Mouse (Mus musculus): ENCODE measurements around the gene Actr5. TPM values are rescaled to one million over a fixed set of nuclear protein-coding genes. Genes with fewer than 3 reads are reported as not detected.
A peak's percentile ranks its signal among the peaks of the same experiment; 100 is the strongest.

Gene Actr5
- polyA plus RNA-seq, 1 experiment from 2014 or later: 5.1 TPM

DNA sequence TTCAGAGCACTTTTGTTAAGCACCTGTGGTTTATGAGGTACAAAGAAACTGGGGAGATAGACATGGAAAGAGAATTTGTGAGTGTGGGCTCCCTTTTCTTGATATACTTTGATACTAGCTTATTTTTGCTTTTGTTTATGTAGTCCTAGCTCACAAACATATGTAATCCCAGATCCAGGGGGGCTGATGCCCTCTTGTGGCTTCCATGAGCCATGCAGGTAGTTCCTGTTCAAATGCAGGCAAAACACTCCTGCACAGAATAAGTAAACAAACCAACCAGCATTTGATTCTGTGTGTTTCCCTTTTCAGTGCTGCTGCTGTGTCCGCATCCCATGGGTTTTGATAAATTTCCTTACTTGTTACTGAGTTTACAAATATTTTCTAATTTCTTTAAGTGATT lies 4.7 kb downstream of the Actr5 start:
- WGBS: 52% methylated on average over 1 of the region's 1 CpGs
- ATAC-seq (ENCODE audit: low FRiP score, low TSS enrichment): no peak

DNA sequence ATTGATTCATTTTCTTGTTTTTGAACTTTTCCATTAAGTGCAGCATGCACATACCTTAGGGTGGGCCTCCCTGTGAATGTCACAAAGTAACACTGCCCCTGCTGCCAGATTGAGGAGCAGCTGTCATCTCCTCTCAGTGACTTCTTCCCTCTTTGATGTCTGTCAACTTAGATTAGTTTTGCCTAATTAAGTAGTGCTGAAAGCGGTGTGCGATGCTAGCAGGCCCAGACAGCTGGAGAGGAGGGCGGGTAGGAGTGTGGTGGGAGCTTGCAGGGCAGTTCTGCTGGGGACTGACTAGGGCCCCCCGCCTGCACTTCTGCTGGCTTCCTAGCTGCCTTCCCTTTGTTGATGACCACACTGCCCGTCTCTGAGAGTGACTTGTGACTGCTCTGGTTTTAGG lies 7.2 kb downstream of the Actr5 start:
- Histone ChIP-seq H3K36me3 (ENCODE audit: control insufficient read depth, insufficient read depth, low read length) (peaks cover 32% of the 10 kb centered on the region), H3K4me2 (replicated peaks; ENCODE audit: low read depth) (no peak overlapping the region), H3K4me1 (replicated peaks; ENCODE audit: control insufficient read depth, insufficient read depth) (no peaks in the 10 kb centered on the region), H3K9me3 (ENCODE audit: control insufficient read depth, low read length) (no peaks in the 10 kb centered on the region), H3K9ac (ENCODE audit: low read length) (no peak overlapping the region), H3K27me3 (ENCODE audit: control insufficient read depth, insufficient read depth, low read length) (no peaks in the 10 kb centered on the region), H3K4me3 (ENCODE audit: low read depth, low read length) (no peak overlapping the region), H3K27ac (replicated peaks) (no peak overlapping the region)
- DNase-seq (ENCODE audit: low spot score) (no peak), ATAC-seq (ENCODE audit: low FRiP score, low TSS enrichment) (no peak)
- 90% methylated on average over 5 of the region's 5 CpGs for WGBS
- TF ChIP-seq CTCF (IDR thresholded peaks at IDR 0.05; ENCODE audit: low read depth): no peak
- TF ChIP-seq EP300 (optimal IDR thresholded peaks at IDR 0.05): no peak

More for the DNA sequence above, 4.7 kb downstream of the Actr5 start:
- Histone ChIP-seq H3K27ac (replicated peaks) (no peak overlapping the region), H3K4me3 (ENCODE audit: low read depth, low read length) (no peak overlapping the region), H3K27me3 (ENCODE audit: control insufficient read depth, insufficient read depth, low read length) (no peaks in the 10 kb centered on the region), H3K9me3 (ENCODE audit: control insufficient read depth, low read length) (no peaks in the 10 kb centered on the region), H3K4me1 (replicated peaks; ENCODE audit: control insufficient read depth, insufficient read depth) (no peaks in the 10 kb centered on the region), H3K9ac (ENCODE audit: low read length) (no peak overlapping the region), H3K36me3 (ENCODE audit: control insufficient read depth, insufficient read depth, low read length) (peaks cover 26% of the 10 kb centered on the region), H3K4me2 (replicated peaks; ENCODE audit: low read depth) (no peak overlapping the region)
- TF ChIP-seq CTCF (IDR thresholded peaks at IDR 0.05; ENCODE audit: low read depth) (peak; percentile 77), EP300 (optimal IDR thresholded peaks at IDR 0.05) (no peak)
- DNase-seq (ENCODE audit: low spot score): peak; percentile 41

DNA sequence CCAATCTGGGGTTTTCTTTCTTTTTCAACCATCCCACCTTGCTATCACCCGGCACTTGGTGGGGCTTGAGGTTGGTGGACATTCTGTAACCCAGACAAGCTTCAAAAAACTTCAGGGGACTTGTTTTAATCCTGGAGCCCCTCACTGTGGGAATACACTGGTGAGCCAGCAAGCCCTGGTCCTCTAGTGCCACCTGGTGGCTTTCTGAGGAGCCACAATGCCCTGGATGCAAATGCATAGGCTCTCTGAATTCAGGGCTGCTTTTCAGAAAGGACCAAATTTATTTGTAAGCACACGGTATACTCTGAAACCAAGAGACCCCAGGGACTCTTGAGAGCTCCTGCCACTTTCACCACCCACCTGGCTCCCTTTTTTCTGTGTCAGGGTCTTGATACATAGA lies 17.2 kb downstream of the Actr5 start:
- TF ChIP-seq CTCF (IDR thresholded peaks at IDR 0.05; ENCODE audit: low read depth) (peak; percentile 90), EP300 (optimal IDR thresholded peaks at IDR 0.05) (no peak)
- no peak overlapping the region for H3K4me2 ChIP-seq (replicated peaks; ENCODE audit: low read depth)
- H3K27me3 ChIP-seq (ENCODE audit: control insufficient read depth, insufficient read depth, low read length): no peaks in the 10 kb centered on the region
- H3K4me1 ChIP-seq (replicated peaks; ENCODE audit: control insufficient read depth, insufficient read depth): no peaks in the 10 kb centered on the region
- no peaks in the 10 kb centered on the region for H3K9me3 ChIP-seq (ENCODE audit: control insufficient read depth, low read length)
- H3K36me3 ChIP-seq (ENCODE audit: control insufficient read depth, insufficient read depth, low read length): peaks cover 24% of the 10 kb centered on the region
- DNase-seq (ENCODE audit: low spot score): peak; percentile 56
- no peak for ATAC-seq (ENCODE audit: low FRiP score, low TSS enrichment)
- 17% methylated on average over 2 of the region's 2 CpGs for WGBS
- no peak overlapping the region for H3K9ac ChIP-seq (ENCODE audit: low read length)
- no peak overlapping the region for H3K4me3 ChIP-seq (ENCODE audit: low read depth, low read length)
- no peak overlapping the region for H3K27ac ChIP-seq (replicated peaks)

DNA sequence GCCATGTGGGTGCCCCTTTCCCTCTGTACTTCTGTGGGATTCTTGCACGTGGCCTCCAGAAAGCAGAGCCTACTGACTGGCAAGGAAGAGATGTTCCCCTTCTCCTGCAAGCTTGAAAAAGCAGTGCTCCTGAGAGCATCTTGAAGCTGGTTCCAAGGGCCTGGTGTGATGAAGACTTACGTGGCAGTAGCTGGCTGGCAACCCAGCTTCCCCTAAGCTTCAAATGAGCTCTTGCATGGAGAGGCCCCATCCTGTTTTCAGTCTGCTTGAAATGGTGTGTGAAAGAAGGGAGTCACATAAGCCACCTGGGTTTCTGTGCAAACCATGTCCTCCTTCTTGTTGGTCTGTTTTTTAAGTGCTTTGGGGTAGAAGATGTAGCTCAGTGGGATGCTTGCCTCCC lies 17.9 kb downstream of the Actr5 start:
- WGBS: 100% methylated on average over 2 of the region's 2 CpGs
- Histone ChIP-seq H3K4me2 (replicated peaks; ENCODE audit: low read depth) (no peak overlapping the region), H3K27me3 (ENCODE audit: control insufficient read depth, insufficient read depth, low read length) (no peaks in the 10 kb centered on the region), H3K9ac (ENCODE audit: low read length) (no peak overlapping the region), H3K4me3 (ENCODE audit: low read depth, low read length) (no peak overlapping the region), H3K4me1 (replicated peaks; ENCODE audit: control insufficient read depth, insufficient read depth) (no peaks in the 10 kb centered on the region), H3K36me3 (ENCODE audit: control insufficient read depth, insufficient read depth, low read length) (peaks cover 18% of the 10 kb centered on the region), H3K27ac (replicated peaks) (no peak overlapping the region), H3K9me3 (ENCODE audit: control insufficient read depth, low read length) (no peaks in the 10 kb centered on the region)
- DNase-seq (ENCODE audit: low spot score) (no peak), ATAC-seq (ENCODE audit: low FRiP score, low TSS enrichment) (no peak)
- TF ChIP-seq CTCF (IDR thresholded peaks at IDR 0.05; ENCODE audit: low read depth) (no peak), EP300 (optimal IDR thresholded peaks at IDR 0.05) (no peak)

DNA sequence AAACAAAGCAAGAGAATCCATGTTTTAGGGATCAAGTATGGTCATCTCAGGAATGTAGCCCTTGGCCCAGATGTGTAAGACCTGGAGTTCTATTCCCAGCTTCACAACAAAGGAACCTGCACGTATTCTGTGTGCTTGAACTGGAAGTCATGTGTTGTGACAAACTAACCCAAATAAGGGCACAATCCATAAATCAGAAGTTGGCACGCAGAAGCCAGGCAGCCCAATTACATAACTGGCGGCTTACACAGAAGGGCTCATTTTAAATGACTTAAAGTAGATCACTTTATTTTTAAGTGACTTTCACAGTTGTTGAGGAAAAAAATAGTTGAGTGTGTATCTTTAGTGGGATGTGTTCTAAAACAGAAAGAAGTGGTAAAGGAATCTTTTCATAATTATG lies 19.1 kb downstream of the Actr5 start:
- TF ChIP-seq EP300 (optimal IDR thresholded peaks at IDR 0.05) (no peak), CTCF (IDR thresholded peaks at IDR 0.05; ENCODE audit: low read depth) (no peak)

DNA sequence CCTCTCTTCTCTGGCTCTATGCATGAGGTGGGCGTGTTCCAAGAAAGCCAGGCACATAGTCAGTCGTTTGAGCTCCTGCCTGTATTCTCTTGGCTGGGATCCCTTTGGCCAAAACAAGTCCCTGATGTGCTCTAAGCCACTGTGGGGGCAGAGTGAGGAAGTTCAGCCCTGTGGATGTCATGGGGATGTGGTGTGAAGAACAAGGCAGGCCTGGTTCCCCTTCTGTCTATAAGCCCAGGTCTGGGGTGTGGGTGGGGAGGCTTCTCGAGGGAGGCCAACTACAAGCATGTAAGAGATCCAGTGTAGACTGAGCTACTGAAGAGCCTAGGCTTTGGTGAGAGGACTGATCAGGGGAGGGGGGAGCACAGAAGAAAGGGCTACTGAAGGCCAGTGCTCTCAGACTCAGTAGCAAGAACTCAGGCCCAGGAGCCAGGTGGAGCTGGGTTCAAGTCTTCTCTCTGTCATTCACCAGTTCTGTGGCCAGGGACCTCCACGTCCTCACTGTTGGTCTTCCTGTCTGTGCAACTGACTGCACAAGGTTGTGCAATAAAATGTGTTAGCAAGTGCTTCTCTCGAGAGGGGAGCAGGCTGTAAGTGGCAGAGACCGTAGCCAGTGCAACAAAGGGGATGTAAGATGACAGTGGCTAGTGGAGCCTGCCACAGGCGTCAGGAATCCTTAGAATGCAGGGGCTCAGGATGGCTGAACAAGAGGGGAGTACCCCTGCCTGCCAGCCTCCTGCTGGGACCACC lies 26.6 kb downstream of the Actr5 start:
- H3K4me3 ChIP-seq (ENCODE audit: low read depth, low read length): no peak overlapping the region
- H3K27me3 ChIP-seq (ENCODE audit: control insufficient read depth, insufficient read depth, low read length): no peaks in the 10 kb centered on the region
- no peak overlapping the region for H3K9ac ChIP-seq (ENCODE audit: low read length)
- H3K4me2 ChIP-seq (replicated peaks; ENCODE audit: low read depth): no peak overlapping the region
- ATAC-seq (ENCODE audit: low FRiP score, low TSS enrichment) (no peak), DNase-seq (ENCODE audit: low spot score) (no peak)
- no peaks in the 10 kb centered on the region for H3K9me3 ChIP-seq (ENCODE audit: control insufficient read depth, low read length)
- H3K36me3 ChIP-seq (ENCODE audit: control insufficient read depth, insufficient read depth, low read length): no peaks in the 10 kb centered on the region
- no peaks in the 10 kb centered on the region for H3K4me1 ChIP-seq (replicated peaks; ENCODE audit: control insufficient read depth, insufficient read depth)
- H3K27ac ChIP-seq (replicated peaks): no peak overlapping the region
- WGBS: 56% methylated on average over 7 of the region's 7 CpGs
- TF ChIP-seq CTCF (IDR thresholded peaks at IDR 0.05; ENCODE audit: low read depth): no peak
- no peak for TF ChIP-seq EP300 (optimal IDR thresholded peaks at IDR 0.05)

More for the DNA sequence above, 19.1 kb downstream of the Actr5 start:
- no peak for ATAC-seq (ENCODE audit: low FRiP score, low TSS enrichment)
- Histone ChIP-seq H3K4me2 (replicated peaks; ENCODE audit: low read depth) (no peak overlapping the region), H3K36me3 (ENCODE audit: control insufficient read depth, insufficient read depth, low read length) (peaks cover 9% of the 10 kb centered on the region), H3K9me3 (ENCODE audit: control insufficient read depth, low read length) (no peaks in the 10 kb centered on the region), H3K27me3 (ENCODE audit: control insufficient read depth, insufficient read depth, low read length) (no peaks in the 10 kb centered on the region), H3K9ac (ENCODE audit: low read length) (no peak overlapping the region), H3K4me3 (ENCODE audit: low read depth, low read length) (no peak overlapping the region), H3K27ac (replicated peaks) (no peak overlapping the region), H3K4me1 (replicated peaks; ENCODE audit: control insufficient read depth, insufficient read depth) (no peaks in the 10 kb centered on the region)
- 66% methylated on average over 3 of the region's 3 CpGs for WGBS
- no peak for DNase-seq (ENCODE audit: low spot score)

All from stomach, postnatal 0 days (tissue).